Mouse (Mus musculus) cerebellum, postnatal 25 days (tissue): ENCODE data around the gene Inpp4a.

Experiments
- DNase-seq, 2 experiments: peaks; one replicate each; pipeline ENCODE4 v3.0.0; 2021; ENCODE audit warnings: mixed read lengths in 2 of 2

Gene Inpp4a

DNA sequence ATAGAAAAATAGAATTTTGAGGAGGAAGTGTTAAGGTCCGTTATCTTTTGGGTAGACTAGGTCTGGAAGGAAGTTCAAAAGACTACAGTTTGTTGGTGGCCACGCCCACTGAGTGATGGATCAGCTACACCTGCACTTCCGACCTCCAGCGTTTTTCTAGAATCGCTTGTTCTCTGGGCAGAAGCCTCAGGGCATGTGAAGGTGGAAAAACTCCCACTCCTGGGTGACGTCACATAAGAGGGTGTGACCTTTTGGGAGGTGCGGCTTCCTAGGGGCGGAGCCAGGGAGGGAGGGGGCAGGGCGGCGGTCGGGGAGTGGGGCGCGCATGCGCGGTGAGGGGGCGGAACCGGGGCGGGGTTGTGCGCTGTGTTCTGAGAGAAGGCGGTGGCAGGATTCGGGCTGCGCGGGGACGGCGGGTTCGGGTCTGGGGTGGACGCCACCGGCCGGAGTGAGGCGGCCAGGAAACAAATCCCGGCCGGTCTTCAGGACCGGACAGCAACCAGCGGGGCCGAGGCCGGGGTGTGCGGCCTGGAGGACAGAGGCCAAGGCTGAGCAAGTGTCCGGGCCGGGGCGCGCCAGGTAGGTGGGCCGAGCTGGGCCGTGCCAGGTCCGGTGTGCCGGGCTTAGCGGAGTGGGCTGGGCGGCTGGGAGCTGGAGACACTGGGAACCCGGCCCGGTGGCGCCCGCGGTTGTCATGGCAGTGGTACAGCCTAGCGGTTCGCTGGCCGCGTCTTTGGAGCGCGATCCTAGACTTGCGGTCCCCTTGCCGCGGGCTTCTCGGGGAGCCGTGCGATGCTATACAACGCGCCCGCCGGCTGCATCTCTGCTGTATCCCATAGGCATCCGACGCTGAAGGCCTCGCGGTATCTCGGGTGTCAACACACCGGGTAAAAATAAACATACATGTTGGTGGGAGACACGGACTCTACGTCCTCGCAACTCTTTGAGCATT, at the start of gene Inpp4a:
TSS of gene Inpp4a (plus strand) at position 326 of the 952 bp plus-strand sequence.
- DNase-seq = peak; percentile 98 to 100

DNA sequence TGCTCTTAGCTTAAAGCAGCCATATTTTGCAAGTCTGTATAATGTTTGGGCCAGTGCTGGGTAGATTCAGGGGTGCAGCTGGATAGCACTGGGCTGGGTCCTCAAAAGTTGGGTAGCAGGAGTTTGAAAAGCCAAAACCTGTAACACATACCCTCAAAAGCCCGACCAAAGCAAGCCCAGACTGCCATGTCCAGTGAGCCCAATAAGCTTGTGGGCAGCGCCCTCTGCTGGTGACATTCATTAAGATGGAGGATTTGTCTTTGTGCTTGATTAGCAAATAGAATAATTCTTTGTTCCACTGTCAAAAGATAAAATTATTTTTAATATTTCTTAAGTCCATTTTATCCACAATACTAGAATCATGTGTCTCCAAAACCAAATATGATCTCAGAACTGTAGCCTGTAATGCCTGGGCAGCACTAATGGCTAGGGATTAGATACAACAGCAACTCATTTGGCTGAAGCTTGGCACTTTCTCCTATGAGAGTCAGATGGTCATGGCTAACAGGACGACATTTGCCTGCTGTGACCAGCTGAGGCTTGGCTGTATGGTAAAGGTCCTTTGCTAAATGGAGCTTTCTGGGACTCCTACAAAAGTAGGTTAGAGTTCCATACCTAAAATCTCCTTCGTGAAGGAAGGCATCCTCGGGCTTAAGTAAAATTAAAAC, 48.9 kb upstream of the Inpp4a start:
- DNase-seq = peak; percentile 87 to 93

DNA sequence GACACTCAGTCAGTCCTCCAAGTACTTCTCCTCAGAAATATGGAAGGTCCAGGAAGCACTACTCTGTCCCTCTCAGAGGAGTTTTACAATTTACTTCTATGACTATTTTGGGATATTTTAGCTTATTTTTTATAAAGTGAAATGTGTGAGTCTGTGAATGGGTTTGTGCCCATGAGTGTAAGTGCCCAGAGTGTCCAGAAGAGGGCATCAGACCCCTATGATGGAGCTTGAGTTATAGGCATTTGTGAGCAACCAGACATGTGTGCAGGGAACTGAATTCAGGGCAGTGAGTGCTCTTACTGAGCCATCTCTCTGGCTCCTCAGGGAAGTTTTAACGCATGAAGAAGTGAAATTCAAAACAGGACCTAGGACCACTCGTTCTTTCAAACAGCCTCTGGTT, 41.2 kb upstream of the Inpp4a start:
- no peak for DNase-seq

DNA sequence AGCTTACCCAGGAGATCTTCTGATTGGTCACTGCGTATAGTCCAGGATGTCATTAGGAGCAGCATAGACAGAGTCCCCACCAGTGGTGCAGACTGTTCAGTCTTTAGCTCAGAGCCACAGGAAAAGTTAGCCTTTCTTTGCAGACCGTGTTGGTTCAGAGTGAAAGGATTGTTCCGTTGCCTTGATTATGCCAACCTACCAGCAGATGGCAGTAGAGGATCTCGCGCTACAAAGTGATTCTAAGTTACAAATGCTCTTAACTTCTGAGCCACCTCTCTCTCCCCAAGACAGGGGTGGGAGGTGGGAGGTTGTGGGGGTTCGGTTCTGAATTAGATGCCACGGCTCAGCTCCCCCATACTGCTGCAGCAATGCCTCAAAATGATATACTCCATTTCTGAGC, 27.2 kb upstream of the Inpp4a start:
- peak; percentile 69 to 77 for DNase-seq

DNA sequence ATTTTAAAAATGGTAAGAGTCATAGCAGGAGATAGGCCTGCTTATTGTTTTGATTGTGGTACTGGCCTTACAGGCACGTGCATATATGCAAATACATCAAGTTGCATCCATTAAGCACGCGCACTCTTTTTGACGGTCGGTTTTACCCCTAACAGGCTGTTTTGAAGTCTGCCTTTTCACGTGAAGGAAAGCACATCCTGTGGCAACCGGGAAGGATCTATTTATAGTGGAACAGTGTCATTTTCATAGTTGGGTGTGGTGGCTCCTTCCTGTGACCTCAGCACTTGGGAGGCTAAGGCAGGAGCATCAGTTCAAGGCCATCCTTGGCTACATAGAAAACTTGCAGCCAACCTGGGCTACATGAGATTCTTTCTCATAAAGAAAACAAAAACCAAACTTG, 13.1 kb upstream of the Inpp4a start:
- no peak for DNase-seq

DNA sequence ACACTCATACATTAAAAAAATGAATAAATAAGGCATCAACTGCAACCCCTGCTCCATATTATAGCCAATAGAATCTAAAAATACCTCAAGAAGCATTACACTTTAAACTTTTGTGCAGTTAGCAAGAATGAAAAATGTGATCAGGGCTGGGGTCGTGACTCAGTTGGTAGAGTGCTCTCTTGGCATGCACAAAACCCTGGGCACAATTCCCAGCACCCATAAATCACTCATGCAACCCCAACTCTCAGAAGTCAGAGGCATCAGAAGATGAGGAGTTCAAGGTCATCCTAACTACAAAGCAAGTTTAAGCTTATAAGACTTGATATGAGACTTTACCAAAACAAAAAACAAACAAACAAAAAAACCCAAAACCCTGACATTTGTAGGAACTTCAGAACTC, 11.9 kb upstream of the Inpp4a start:
- DNase-seq = no peak

DNA sequence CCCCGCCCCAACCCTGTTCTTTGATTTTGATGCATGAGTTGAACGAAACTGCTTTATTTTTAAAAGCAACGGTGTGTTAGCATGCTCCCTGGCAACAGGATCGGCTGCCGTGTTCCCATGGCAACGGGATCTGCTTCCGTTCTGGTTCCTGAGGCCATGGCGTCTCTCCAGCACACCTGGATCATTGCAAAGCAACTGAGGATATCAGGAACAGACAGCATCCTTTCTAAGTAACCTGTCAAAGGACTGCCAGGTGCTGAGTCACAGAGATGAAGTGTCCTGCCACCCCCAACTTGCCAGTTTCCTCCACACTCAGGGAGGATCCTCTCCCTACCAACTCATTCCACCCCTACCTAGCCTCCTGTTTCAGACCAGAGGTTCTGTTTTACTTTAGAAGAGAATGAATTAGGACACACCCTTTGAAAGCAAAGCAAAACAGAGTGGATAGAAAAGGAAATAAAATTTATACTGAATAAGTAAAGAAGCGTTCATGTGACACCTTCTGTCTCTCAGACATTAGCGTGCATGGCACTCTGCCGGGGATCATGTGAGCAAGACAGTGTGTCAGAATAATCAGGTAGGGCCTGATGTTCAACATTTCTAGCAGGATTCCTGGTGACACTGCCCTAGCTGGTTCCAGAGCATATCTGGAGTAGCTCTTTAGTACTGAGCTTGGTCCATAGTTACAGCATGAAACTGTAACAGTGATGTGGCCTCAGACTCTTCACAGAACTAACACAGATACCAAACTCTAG, 11.3 kb upstream of the Inpp4a start:
- DNase-seq = no peak

DNA sequence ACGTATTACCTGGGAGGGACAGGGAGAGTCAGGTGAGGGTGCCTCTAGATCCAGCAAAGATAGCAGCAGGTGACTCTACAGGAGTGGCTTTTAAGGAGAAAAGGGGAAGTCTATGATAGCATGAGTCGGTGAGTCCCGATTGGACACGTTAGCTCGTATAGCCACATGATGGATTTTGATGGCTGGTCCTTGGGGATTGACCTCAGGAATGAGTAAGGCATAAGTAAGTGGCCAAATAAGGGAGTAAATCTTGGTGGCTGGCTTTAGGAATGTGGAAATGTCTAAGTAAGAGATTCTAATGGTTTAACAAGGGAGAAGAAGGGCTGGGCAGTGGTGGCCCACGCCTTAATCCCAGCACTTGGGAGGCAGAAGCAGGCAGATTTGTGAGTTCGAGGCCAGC, 10.7 kb upstream of the Inpp4a start:
- no peak for DNase-seq

DNA sequence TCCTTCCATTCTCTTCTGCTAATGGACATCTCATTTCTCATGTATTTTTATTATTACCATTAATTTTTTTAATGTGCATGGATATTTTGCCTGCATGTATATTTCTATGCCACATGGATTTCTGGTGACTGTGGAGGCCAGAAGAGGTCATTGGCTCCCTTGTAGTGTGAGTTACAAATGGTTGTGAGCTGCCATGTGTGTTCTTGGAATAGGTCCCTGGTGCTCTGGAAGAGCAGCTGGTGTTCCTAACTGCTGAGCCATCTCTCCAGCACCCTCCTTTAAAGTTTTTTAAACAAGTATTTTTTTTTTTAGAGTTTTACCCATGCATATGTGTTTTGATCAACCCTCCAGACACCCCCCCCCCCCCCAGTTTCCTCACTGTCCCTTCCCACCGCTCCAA, 3.3 kb upstream of the Inpp4a start:
- no peak for DNase-seq

DNA sequence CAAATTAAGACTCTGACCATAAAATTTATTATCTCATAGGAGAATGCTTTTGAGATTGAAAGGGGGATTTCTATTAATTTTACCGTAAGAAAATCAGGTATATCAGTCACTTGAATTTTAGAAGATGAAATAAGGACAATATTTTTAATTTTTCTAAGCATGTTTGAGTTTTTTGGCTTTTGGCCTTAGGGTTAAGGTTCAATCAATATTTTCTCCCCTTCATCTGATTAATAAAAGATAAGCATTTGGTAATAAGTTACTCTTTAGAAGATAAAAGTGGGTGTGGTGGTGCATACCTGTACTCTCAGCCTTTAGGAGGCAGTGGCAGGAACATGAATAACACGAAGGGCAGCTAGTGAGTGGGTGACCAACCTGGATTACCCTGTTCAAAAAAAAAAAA, 761 bp upstream of the Inpp4a start:
- DNase-seq = no peak

DNA sequence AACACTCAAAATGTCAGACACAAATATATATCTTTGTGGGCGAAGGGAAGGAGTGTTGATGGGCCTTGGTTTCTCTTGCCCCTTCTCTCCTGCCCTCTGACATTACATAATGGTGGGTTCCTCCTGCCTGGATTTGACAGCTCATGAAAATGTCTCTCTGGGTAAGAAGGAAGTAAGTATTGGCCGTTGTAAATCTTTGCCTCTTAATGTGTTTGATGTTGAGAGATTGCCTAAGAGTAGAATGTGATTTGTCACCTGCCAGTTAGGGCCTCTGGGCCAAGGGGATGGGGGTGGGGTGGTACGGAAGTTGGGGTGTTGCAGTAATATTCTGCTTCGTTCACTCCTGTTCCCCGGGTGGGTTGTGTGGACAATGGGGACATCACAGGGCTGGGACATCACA, 985 bp downstream of the Inpp4a start:
- peak; percentile 47 to 53 for DNase-seq

DNA sequence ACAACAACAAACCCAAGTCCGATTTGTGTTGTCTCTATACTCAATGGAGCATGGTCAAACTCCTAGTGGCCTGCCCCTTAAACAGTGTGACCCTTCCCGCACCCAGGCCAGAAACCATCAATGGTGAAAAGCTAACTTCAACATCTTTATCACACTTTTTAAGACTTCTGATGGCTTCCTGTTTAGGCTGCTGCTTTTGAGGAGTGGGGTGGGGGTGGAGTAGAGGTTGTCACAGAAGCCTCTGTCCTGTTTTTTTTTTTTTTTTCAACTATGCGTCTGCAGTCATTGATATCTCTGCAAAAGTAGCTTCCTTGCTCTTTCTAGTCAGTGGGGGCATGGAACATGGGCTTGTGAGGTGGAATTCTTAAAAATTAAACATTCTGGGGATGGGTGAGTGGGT, 3.1 kb downstream of the Inpp4a start:
- DNase-seq = no peak

DNA sequence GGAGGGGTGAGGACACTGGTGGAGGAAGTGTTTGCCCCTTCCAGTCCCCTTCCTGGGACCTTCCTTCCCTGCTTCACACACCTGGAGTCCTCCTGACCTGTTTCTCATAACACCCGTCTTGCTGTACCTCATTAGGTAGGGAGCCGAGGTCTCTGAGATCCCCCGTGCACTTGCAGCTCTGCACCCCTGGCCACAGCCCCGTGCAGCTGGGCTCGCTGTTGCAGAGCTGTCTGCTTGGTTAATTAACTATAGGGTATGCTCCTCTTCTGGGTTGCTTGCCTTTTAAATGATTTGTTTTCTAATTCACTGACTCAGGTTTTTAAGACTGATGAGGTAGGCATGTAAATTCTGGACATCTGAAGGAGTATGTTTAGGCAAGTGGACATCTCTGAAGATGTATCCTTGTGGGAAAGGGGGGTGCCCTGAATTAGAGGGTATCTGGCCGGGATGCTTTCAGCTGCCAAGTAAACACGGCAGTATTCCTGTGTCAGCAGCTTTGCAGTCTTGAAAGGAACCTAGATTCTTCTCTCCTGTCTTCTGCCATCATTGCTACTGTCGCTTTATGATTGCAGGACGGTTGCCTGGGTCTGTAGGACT, 6.1 kb downstream of the Inpp4a start:
- no peak for DNase-seq

DNA sequence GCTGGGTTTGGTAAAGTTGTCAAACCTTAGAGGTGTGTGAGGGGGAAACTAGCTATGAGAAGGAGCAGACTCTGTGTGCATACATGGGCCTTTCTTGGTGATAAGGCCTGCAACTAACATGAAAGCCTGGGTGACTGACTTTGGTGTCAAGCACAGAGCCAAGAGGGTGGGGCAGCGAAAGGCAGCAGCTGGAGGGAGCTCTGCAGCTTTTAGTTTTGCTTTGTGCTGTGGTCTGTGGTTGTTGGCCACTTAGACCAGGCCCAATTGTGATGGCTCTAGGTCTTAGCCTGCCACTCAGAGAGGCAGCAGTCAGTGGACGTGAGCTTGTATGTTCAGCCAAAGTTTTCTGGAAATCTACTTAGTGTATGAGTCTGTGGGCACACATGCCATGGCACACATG, 7.9 kb downstream of the Inpp4a start:
- DNase-seq = no peak

DNA sequence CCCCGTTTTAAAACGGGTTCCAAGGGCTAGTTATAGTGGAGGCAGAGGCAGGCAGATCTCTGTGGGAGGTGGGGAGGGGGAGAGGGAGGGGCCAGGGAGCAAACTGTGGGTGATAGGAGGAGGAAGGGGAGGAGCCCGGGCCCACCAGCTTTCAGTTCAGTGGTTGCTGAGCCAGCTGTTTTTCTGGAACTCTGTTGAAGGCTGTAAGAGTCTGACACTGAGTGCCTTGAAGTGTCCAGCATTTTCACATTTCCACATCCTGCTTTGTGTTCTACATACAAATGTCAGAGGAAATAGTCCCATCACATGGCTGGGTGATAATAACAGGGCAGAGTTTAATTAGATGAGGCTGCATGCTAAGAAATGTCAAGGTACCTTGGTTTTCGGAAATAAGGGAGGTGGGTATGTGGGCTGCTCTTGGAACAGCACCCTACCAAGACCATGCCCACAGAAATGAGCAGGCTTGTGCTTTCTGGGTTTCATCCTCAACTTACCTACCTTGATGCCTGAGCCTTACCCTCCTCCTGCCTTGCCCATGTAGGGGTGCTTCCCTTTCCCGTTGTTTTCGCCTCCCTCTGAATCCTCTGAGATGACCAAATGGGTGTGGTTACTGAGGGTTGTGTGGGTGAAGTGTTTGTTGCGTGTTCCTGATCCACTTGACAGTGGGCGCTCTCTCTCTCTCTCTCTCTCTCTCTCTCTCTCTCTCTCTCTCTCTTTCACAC, 8.5 kb downstream of the Inpp4a start:
- no peak for DNase-seq

DNA sequence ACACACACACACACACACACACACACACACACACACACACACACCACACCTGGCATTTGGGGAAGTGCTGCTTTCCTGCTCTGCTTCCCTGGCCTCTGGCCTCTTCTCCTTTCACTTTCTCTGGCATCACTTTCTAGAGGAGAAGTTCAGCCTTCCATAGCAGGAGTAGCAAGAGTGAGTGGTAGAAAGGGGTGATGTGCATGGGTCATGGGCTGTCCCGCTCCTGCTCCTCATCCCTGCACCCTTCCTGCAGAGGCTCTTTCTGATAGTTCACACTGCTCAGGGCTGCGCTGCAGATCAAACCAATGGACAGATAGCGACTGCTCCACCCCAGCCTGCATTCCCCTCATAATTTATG, 9.1 kb downstream of the Inpp4a start:
- no peak for DNase-seq

DNA sequence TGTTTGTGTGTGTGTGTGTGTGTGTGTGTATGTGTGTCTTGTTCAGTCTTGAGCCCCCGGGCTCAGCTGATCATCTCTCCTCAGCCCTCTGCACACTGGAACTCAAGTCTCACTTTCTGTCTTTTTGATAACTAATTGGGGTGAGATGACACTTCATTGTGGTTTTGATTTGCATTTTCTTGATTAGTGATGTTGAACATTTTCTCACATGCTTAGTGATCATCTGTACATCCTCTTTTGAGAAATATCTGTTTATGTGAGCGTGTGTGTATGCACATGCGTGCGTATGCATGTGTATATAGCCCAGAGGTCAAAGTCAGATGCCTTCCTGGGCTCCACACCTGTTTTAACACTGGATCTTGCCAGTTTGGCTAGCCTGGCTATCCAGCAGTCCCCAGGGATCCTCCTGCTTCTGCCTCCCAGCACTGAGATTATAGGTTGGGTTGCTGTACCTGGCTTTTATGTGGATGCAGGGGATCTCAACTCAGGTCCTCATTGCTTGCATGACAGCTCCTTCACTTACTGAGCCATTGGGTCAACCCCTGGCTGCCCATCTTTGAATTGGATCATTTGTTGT, 10.4 kb downstream of the Inpp4a start:
- no peak for DNase-seq

DNA sequence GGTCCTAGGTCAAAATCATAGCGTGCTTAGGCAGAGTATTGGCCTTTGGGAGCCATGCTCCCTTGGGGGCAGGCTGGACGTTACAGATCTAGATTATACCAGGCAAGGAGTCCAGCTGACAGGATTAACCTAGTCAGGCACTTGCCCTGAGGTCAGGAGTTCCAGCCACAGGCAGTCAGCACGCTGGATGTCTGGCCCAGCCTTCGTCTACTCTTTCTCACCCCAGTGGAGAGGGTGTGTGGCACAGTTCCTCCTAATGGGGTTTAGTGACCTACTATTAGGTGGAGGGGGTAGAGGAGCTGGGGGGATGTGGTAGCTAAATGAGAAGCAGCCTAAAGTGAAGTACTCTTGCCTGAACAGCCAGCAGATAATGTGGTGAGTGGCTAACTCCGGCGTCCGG, 14.7 kb downstream of the Inpp4a start:
- DNase-seq = peak in 1 of 2 experiments; percentile 5

DNA sequence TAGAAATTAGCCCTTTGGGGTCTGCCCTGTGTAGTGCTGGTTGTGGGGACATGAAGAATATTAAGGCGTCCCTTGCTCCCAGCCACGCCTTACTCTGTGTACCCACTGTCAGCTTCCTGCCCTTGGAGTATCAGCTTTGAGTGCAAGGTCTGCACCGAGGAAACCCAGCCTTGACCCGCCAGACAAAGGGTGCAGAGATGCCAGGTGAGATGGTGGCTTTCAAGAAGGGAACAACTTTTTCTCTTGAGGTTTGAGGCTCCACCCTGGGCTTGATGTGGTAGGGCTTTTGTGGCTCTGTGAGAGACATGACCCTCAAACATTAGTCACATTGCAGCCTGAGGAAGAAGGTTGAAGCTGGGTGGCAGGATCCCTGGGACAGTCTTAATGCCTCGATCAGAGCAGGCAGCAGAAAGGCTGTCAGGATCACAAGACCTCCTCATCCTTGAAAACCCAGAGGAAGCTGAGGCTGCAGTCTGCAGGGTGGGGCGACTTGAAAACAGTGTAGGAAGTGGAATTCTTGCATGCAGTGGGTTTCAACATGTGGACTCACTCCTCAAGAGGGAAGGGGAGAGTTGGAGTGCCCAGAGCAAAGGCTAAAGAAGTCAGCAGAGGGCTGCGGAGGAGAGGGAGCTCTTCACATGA, 18.1 kb downstream of the Inpp4a start:
- no peak for DNase-seq

DNA sequence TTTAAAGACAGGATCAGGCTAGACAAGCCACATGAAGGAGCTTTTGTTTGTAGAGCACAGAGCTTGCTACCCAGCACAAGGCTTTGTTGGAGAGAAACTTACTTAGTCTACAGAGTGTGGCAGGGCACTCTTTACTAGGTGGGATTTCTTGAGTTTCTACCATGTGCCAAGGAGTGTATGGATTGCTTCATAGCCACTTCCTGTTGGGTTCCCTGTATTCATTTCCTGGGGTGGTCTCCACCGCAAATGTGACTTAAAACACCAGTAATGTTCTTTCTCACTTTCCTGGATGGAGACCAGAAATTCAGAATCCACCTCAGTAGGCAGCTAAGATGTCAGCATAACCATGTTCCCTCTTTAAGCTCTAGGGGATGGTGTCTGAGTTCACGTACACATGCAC, 18.9 kb downstream of the Inpp4a start:
- DNase-seq = no peak

DNA sequence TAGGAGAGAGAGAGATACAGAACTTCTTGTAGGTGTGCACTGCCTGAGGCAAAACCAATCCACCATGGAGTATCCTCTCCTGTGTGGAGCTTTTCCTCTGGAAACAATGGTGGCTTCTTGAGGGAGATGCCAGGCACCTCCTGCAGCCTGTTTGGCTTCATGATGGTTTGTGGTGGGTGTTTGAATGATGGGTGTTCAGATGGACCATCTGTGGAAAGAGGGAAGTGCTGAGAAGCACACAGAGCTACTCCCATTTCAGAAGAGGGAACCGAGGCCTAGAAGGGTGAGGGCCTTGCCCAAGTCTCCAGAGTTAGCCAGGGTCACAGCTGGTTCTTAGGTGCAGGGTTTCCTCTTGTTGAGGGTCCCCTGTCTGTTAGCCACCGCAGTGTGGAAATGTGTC, 23.0 kb downstream of the Inpp4a start:
- peak in 1 of 2 experiments; percentile 14 for DNase-seq

DNA sequence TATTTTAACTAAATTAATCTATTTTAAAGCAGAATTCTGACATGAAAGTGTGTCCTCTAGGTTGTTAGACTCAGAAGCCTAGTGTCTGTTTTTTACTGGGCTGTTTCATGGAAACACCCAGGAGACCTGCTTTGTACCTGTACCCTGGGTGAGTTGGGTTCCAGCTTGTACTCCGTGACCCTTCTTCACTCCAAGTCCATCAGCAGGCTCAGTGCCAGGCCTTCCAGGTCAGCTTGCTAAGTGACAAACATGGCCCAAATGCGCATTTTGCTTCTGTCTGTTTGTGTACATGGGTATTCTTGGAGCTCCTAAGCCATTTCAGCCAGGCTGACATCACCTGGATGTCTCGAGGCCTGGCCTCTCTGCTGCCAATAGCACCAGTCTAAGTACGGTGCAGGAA, 23.5 kb downstream of the Inpp4a start:
- peak; percentile 38 to 65 for DNase-seq
